Mouse (Mus musculus): ENCODE data around the gene Khsrp. TPM values are rescaled to one million over a fixed set of nuclear protein-coding genes. Genes with fewer than 3 reads are reported as not detected.

Khsrp gene
- polyA plus RNA-seq, 1 experiment from 2014 or later = 16.6 TPM

DNA sequence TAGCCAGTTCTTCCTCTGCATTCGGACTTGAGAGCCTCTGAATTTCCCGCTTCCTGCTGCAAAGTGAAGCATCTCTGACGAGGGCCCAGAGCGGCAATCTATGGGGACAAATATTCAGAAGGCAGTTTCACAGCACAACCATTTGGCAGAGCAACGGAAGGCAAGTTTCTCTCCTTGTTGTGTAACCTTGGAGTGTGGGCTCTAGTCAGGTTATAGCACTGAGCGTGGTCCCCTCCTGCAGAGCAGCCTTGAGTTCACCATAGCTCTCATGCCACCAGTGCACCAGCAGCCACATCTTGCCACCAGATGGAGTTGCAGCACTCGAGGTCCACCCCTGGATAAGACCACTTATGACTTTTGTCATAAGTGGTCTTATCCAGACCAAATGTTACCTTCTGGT lies 42.9 kb downstream of the Khsrp start:
- no peak for ATAC-seq
- no peaks in the 10 kb centered on the region for H3K9me3 ChIP-seq (ENCODE audit: low read length)
- no peak overlapping the region for H3K27ac ChIP-seq (ENCODE audit: low read depth)
- no peak overlapping the region for H3K4me3 ChIP-seq (ENCODE audit: low read depth, low read length)
- TF ChIP-seq EP300 (IDR thresholded peaks at IDR 0.05; ENCODE audit: low read depth) (no peak), CTCF (IDR thresholded peaks at IDR 0.05; ENCODE audit: low read depth) (no peak)
- H3K4me2 ChIP-seq (ENCODE audit: low read depth, low read length) = no peak overlapping the region
- H3K9ac ChIP-seq (replicated peaks) = no peak overlapping the region
- H3K4me1 ChIP-seq (ENCODE audit: insufficient read depth) = peaks cover 11% of the 10 kb centered on the region; the same call in 1 of the 2 replicates
- H3K27me3 ChIP-seq (ENCODE audit: insufficient read depth, low read length) = no peaks in the 10 kb centered on the region
- 73% methylated on average over 7 of the region's 7 CpGs for WGBS (ENCODE audit: insufficient replicate concordance)
- H3K36me3 ChIP-seq (replicated peaks; ENCODE audit: insufficient read depth, low read length) = peaks cover 14% of the 10 kb centered on the region
- DNase-seq = no peak

DNA sequence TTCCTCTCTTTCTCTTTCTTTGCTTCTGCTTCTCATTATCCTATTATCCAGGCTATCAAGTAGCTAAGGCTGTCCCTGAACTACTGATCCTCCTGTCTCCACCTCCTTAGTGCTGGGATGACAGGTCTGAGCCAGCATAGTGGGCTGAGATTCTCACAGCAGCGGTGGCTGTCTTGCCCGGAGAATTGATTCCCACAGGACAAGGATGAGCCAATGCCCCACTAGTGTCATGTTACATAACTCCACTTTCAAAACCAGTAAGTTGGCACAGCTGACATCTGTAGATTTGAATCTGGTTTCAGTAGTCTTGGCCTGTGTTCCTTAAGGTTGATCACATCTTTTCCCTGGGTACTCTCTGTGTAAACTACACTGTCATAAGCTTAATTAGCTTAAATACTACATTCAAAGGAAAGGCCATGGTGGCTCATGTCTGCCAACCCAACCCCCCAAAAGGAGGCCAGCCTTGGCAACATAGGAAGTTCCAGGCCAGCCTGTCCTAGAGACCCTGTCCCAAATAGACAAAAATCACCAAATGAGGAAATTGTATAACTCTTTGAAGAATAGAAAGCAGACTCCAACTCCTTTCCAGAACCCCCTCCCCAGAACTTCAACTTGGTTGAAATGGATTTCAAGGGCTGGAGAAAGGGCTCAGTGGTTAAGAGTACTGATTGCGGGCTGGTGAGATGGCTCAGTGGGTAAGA lies 45.1 kb downstream of the Khsrp start:
- ATAC-seq = no peak

DNA sequence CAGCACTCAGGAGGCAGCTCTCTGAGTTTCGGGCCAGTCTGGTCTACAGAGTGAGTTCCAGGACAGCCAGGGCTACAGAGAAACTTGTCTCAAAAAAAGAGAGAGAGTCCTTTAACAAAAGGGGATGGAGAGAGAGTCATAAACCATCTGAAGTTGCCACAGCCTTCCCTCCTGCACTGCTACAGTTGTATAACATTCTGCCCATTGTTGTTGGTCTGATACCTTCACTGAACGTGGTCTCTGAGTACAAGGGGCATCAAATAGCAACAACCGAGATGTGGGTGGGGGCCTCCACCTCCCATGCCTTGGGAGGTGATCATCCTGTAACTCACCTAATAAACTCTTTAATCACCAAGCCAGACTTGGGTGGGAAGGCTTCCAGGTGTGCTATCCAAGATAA lies 45.7 kb downstream of the Khsrp start:
- peaks cover 5% of the 10 kb centered on the region; the same call in 1 of the 2 replicates for H3K4me1 ChIP-seq (ENCODE audit: insufficient read depth)
- no peaks in the 10 kb centered on the region for H3K9me3 ChIP-seq (ENCODE audit: low read length)
- DNase-seq (no peak), ATAC-seq (no peak)
- H3K27me3 ChIP-seq (ENCODE audit: insufficient read depth, low read length) = no peaks in the 10 kb centered on the region
- H3K4me2 ChIP-seq (ENCODE audit: low read depth, low read length) = no peak overlapping the region
- H3K9ac ChIP-seq (replicated peaks) = no peak overlapping the region
- H3K36me3 ChIP-seq (replicated peaks; ENCODE audit: insufficient read depth, low read length) = no peaks in the 10 kb centered on the region
- TF ChIP-seq CTCF (IDR thresholded peaks at IDR 0.05; ENCODE audit: low read depth) (no peak), EP300 (IDR thresholded peaks at IDR 0.05; ENCODE audit: low read depth) (no peak)
- no peak overlapping the region for H3K4me3 ChIP-seq (ENCODE audit: low read depth, low read length)
- H3K27ac ChIP-seq (ENCODE audit: low read depth) = no peak overlapping the region
- 73% methylated on average over 3 of the region's 3 CpGs for WGBS (ENCODE audit: insufficient replicate concordance)

More for the DNA sequence above, 45.1 kb downstream of the Khsrp start:
- no peak overlapping the region for H3K4me2 ChIP-seq (ENCODE audit: low read depth, low read length)
- H3K4me3 ChIP-seq (ENCODE audit: low read depth, low read length) = no peak overlapping the region
- 82% methylated on average over 3 of the region's 3 CpGs for WGBS (ENCODE audit: insufficient replicate concordance)
- H3K9ac ChIP-seq (replicated peaks) = no peak overlapping the region
- H3K9me3 ChIP-seq (ENCODE audit: low read length) = no peaks in the 10 kb centered on the region
- H3K27me3 ChIP-seq (ENCODE audit: insufficient read depth, low read length) = no peaks in the 10 kb centered on the region
- peaks cover 11% of the 10 kb centered on the region; the same call in 1 of the 2 replicates for H3K4me1 ChIP-seq (ENCODE audit: insufficient read depth)
- no peak for DNase-seq
- TF ChIP-seq EP300 (IDR thresholded peaks at IDR 0.05; ENCODE audit: low read depth) (no peak), CTCF (IDR thresholded peaks at IDR 0.05; ENCODE audit: low read depth) (no peak)
- H3K36me3 ChIP-seq (replicated peaks; ENCODE audit: insufficient read depth, low read length) = no peaks in the 10 kb centered on the region
- no peak overlapping the region for H3K27ac ChIP-seq (ENCODE audit: low read depth)

DNA sequence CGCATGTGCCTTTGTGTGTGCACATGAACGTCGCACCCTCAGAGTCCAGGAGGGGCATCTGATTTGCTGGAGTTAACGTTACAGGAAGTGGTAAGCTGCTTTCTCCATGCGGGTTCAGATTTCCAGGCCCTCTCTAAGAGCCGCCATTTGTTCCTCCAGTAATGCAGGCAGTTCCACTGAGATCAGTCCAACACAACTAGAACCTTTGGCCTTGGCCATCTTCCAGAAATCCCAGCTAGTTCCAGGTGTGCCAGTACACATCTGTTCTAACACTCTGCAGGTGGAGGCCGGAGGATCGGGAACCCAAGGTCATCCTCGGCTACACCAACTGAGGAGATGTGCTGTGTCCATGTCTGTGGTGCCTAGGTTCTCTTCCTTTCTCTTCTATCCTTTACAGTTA lies 46.4 kb downstream of the Khsrp start:
- no peak for DNase-seq

DNA sequence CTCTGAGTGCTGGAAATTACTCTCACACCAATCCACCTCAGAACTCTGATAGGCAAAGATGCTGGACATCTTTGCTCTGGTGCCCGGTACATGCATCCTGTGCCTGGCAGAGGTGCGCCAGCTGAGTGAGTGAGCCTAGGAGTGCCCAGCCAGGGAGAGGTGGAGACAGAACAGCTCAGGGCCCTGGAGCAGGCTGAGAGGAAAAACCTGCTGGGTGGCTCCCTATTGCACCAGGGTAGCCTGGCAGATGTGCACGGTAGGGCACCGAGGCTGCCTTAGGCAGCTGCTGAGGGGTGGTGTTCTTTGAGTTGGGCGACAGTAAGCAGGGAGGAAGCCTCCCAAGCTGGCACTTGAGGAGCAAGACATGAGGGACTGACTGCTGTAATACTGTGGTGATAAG lies 49.3 kb downstream of the Khsrp start, which contains the start of gene Acer1:
Gene Acer1 (minus strand): TSS at position 114 of the 400 bp plus-strand sequence.
- ATAC-seq = no peak
- H3K9ac ChIP-seq (replicated peaks) = no peak within 1 kb of the TSS
- no peak for DNase-seq

More for the DNA sequence above, 46.4 kb downstream of the Khsrp start:
- no peak overlapping the region for H3K4me2 ChIP-seq (ENCODE audit: low read depth, low read length)
- 65% methylated on average over 9 of the region's 9 CpGs for WGBS (ENCODE audit: insufficient replicate concordance)
- H3K4me3 ChIP-seq (ENCODE audit: low read depth, low read length) = no peak overlapping the region
- no peak overlapping the region for H3K9ac ChIP-seq (replicated peaks)
- H3K9me3 ChIP-seq (ENCODE audit: low read length) = no peaks in the 10 kb centered on the region
- H3K27ac ChIP-seq (ENCODE audit: low read depth) = no peak overlapping the region
- no peaks in the 10 kb centered on the region for H3K27me3 ChIP-seq (ENCODE audit: insufficient read depth, low read length)
- no peak for ATAC-seq
- H3K4me1 ChIP-seq (ENCODE audit: insufficient read depth) = 0 out of 2 replicates have a peak, but pooled peaks cover 4% of the 10 kb centered on the region
- TF ChIP-seq EP300 (IDR thresholded peaks at IDR 0.05; ENCODE audit: low read depth) = no peak
- TF ChIP-seq CTCF (IDR thresholded peaks at IDR 0.05; ENCODE audit: low read depth) = no peak
- no peaks in the 10 kb centered on the region for H3K36me3 ChIP-seq (replicated peaks; ENCODE audit: insufficient read depth, low read length)

DNA sequence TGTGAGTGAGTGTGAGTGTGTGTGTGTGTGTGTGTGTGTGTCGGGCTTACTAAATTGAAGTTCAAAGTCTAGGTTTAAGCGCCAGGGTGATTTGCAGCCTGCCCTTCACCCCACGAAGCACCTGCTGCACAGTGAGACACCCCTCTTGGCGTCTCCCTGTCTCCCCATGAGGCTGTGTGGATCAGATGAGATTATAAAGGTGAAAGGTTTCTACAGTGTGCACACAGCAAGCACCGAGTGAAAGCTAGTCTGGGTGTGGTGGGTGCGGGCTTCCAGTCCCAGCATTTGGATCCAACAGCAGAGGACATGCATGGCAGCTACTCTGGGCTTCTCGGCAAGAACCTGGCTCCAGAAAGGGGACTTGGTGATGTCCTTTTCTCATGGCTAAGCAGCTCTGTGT lies 50.3 kb downstream of the Khsrp start:
- ATAC-seq = no peak
- Histone ChIP-seq H3K4me2 (ENCODE audit: low read depth, low read length) (no peak overlapping the region), H3K9me3 (ENCODE audit: low read length) (no peaks in the 10 kb centered on the region), H3K4me1 (ENCODE audit: insufficient read depth) (no peaks in the 10 kb centered on the region), H3K9ac (replicated peaks) (no peak overlapping the region), H3K4me3 (ENCODE audit: low read depth, low read length) (no peak overlapping the region), H3K27me3 (ENCODE audit: insufficient read depth, low read length) (no peaks in the 10 kb centered on the region), H3K27ac (ENCODE audit: low read depth) (no peak overlapping the region), H3K36me3 (replicated peaks; ENCODE audit: insufficient read depth, low read length) (no peaks in the 10 kb centered on the region)
- no peak for DNase-seq
- TF ChIP-seq EP300 (IDR thresholded peaks at IDR 0.05; ENCODE audit: low read depth) (no peak), CTCF (IDR thresholded peaks at IDR 0.05; ENCODE audit: low read depth) (no peak)
- WGBS (ENCODE audit: insufficient replicate concordance) = 62% methylated on average over 7 of the region's 7 CpGs

More for the DNA sequence above, 49.3 kb downstream of the Khsrp start, which contains the start of gene Acer1:
- Histone ChIP-seq H3K4me3 (ENCODE audit: low read depth, low read length) (no peak within 1 kb of the TSS), H3K4me1 (ENCODE audit: insufficient read depth) (no peaks in the 10 kb centered on the region), H3K4me2 (ENCODE audit: low read depth, low read length) (no peak within 1 kb of the TSS), H3K9me3 (ENCODE audit: low read length) (no peaks in the 10 kb centered on the region), H3K36me3 (replicated peaks; ENCODE audit: insufficient read depth, low read length) (no peaks in the 10 kb centered on the region), H3K27me3 (ENCODE audit: insufficient read depth, low read length) (no peaks in the 10 kb centered on the region), H3K27ac (ENCODE audit: low read depth) (no peak within 1 kb of the TSS)
- 69% methylated on average over 5 of the region's 5 CpGs for WGBS (ENCODE audit: insufficient replicate concordance)
- no peak for TF ChIP-seq EP300 (IDR thresholded peaks at IDR 0.05; ENCODE audit: low read depth)
- TF ChIP-seq CTCF (IDR thresholded peaks at IDR 0.05; ENCODE audit: low read depth) = no peak

Measured in liver, postnatal 0 days (tissue).